Mouse (Mus musculus) midbrain, postnatal 0 days (tissue): ENCODE measurements around the gene 3110009E18Rik. TPM values are rescaled to one million over a fixed set of nuclear protein-coding genes. Genes with fewer than 3 reads are reported as not detected.

Source experiments
- ATAC-seq: fragments of 200-750 bp; cut with Nextera tagmentation; 2 replicates; pipeline ENCODE4 v1.8.0; 2017; ENCODE audit warnings: moderate number of reproducible peaks, mild to moderate bottlenecking, moderate TSS enrichment, moderate library complexity; ENCODE audit not compliant: low FRiP score
- DNase-seq: peaks from one replicate; pipeline ENCODE4 v3.0.0-alpha.2; 2015; ENCODE audit warnings: low spot score
- H3K27ac ChIP-seq: fragments of 300-500 bp; sonication (generic); 2 replicates; pipeline ENCODE4 v1.5.1; 2014; ENCODE audit warnings: low read depth, mild to moderate bottlenecking, low read length, mixed read lengths
- H3K27me3 ChIP-seq: fragments of 300-500 bp; sonication (generic); 2 replicates; pipeline ENCODE4 v1.6.1; 2014; ENCODE audit warnings: low read length, control low read depth, mixed read lengths; ENCODE audit not compliant: insufficient read depth
- H3K36me3 ChIP-seq: fragments of 300-500 bp; sonication (generic); 2 replicates; pipeline ENCODE4 v1.6.1; 2014; ENCODE audit warnings: low read length, control low read depth, mixed read lengths; ENCODE audit not compliant: insufficient read depth
- H3K4me1 ChIP-seq: fragments of 300-500 bp; sonication (generic); 2 replicates; pipeline ENCODE4 v1.6.1; 2014; ENCODE audit warnings: mild to moderate bottlenecking, control low read depth, antibody characterized with exemption, low read length, mixed read lengths; ENCODE audit not compliant: insufficient read depth
- H3K4me2 ChIP-seq: fragments of 300-500 bp; sonication (generic); 2 replicates; pipeline ENCODE4 v1.6.1; 2014; ENCODE audit warnings: low read depth, mild to moderate bottlenecking, low read length, mixed read lengths; ENCODE audit not compliant: poor library complexity, severe bottlenecking
- H3K4me3 ChIP-seq: fragments of 300-500 bp; sonication (generic); 2 replicates; pipeline ENCODE4 v1.5.1; 2014; ENCODE audit warnings: low read depth, mild to moderate bottlenecking, low read length, moderate library complexity
- H3K9ac ChIP-seq: fragments of 300-500 bp; sonication (generic); replicated peaks from 2 replicates; pipeline ENCODE4 v1.6.1; 2014; ENCODE audit warnings: mild to moderate bottlenecking, low read length, moderate library complexity, mixed read lengths; ENCODE audit not compliant: poor library complexity, severe bottlenecking
- H3K9me3 ChIP-seq: fragments of 300-500 bp; sonication (generic); 2 replicates; pipeline ENCODE4 v1.6.1; 2016; ENCODE audit warnings: low read length, control low read depth
- CTCF ChIP-seq: IDR thresholded peaks from 2 replicates; pipeline ENCODE4 v1.5.1; 2016; ENCODE audit warnings: antibody characterized with exemption, mild to moderate bottlenecking
- WGBS: fragments of 180-500 bp; shearing (Covaris S2); extraction: QIAGEN DNeasy Blood & Tissue Kit; methylation state at CpG from one replicate; pipeline ENCODE4 v1.1.7; 2014; 5-methylcytosine and 5-hydroxymethylcytosine counted together
- polyA plus RNA-seq: library from polyadenylated mRNA; unstranded; fragments of >200 nt; fragmentation: Nextera tagmentation; extraction: Ambion mirVana; gene quantifications from 2 replicates; pipeline ENCODE4 v1.2.1, GENCODE M21; 2015
- total RNA-seq: library from RNA; depleted of rRNA; stranded (reverse); fragments of >200 nt; gene quantifications from 2 replicates; pipeline ENCODE4 v1.2.3, GENCODE M21; 2014

Gene 3110009E18Rik
- total and polyA plus RNA-seq, 2 experiments from 2014 or later: 0.77 to 11.4 TPM

DNA sequence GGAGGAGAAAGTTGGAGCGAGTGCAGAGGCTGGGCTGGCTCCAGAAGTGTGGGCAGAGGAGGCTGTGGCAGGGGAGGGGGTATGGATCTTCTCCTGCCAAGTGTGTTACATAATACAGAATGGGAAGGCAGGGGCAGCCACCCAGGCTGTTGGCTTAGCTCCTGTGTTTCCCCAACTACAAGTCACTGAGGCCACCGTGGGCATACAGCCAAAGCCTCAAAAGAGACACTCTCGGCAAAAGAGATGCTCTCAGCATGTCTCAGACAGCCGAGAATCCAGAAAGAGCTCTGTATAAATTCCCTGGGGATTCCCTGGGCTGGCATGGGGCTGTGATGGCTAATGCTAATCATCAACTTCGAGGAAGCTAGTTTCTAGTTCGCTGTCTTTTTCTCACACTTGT lies 86.6 kb downstream of the 3110009E18Rik start:
- H3K9ac ChIP-seq: no peak overlapping the region
- H3K9me3 ChIP-seq: no peaks in the 10 kb centered on the region
- H3K4me1 ChIP-seq: no peaks in the 10 kb centered on the region
- no peak overlapping the region for H3K27ac ChIP-seq
- peak; percentile 91 for DNase-seq
- 38% methylated on average over 6 of the region's 6 CpGs for WGBS
- H3K4me3 ChIP-seq: no peak overlapping the region
- no peaks in the 10 kb centered on the region for H3K27me3 ChIP-seq
- no peak overlapping the region for H3K4me2 ChIP-seq
- H3K36me3 ChIP-seq: no peaks in the 10 kb centered on the region
- peak; percentile 78 for ATAC-seq
- TF ChIP-seq CTCF: no peak

DNA sequence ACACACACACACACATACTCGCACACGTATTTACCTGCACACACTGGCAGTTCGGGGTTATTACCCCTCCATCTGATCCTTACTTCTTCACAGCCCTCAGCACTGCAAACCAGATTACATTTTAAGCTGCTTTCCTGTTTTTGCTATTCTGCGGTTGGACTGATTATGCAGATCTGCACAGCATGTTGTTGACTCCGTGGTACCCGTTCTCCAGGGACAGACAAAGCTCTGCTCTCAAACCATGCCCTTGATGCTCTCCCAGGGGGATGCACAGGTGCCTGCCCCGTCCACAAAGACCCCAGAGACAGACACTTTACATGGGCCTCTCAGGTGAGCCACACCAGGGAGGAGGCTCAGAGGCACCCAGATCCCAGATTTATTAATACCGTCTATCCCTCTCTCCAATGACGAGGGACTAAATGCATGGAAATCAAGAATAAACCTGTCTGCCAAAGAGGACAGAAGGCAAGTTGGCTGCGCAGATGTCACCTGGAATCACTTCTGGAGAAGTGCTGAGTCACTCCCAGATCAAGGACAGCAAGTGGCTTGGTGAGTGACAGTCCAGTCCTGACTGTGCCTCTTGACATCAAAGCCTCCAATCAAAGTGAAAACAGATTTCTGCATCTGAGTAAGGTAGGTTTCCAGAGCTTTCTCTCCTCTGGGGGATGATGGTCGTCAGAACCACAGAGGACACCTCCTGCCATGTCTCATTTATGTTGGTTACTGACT lies 87.7 kb downstream of the 3110009E18Rik start:
- Histone ChIP-seq H3K4me1 (no peaks in the 10 kb centered on the region), H3K9ac (no peak overlapping the region), H3K4me2 (no peak overlapping the region), H3K4me3 (no peak overlapping the region), H3K27me3 (no peaks in the 10 kb centered on the region), H3K9me3 (no peaks in the 10 kb centered on the region), H3K36me3 (no peaks in the 10 kb centered on the region), H3K27ac (no peak overlapping the region)
- WGBS: 58% methylated on average over 11 of the region's 11 CpGs
- DNase-seq (no peak), ATAC-seq (no peak)
- TF ChIP-seq CTCF: no peak

DNA sequence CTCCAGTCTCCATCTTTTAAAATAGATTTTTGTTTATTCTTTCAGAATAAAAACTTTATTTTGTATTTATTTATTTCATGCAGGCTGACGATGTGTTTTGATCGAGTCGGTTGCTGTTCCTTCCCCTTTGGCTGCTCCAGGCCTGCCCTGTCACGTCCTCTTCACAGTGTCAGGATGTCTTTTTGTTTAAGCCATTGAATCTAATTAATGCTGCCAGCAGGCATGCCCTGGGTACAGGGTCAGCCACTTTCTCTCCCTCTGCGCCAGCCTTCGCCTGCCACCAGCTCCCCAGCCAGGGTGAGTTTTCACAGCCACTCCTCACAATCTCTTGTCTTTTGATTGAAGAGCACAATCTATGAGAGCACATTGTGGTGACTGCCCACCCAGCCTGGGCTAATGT lies 99.9 kb downstream of the 3110009E18Rik start:
- Histone ChIP-seq H3K4me2 (no peak overlapping the region), H3K27ac (no peak overlapping the region), H3K27me3 (no peaks in the 10 kb centered on the region), H3K9me3 (no peaks in the 10 kb centered on the region), H3K4me1 (no peaks in the 10 kb centered on the region), H3K36me3 (no peaks in the 10 kb centered on the region), H3K9ac (no peak overlapping the region), H3K4me3 (no peak overlapping the region)
- TF ChIP-seq CTCF: no peak
- 46% methylated on average over 6 of the region's 6 CpGs for whole genome bisulfite sequencing
- ATAC-seq (no peak), DNase-seq (no peak)

DNA sequence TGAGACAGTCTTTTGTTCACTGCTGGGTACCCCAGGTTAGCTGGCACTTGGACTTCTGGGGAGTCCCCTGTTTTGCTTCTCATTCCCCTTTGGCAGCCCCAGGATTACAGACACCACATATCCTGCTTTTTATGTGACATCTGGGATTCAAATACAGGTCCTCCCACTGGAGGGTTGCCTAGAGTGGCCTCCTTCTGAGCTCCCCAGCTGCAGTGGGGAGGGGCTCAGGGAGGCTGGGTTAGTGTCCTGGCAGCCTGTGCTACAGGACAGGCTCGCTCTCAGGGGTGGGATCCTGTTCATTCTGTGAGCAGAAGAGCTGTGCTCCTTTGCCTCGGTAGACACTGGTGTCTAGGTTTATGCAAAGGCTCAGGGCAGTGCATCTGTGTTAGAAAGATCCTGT lies 100.3 kb downstream of the 3110009E18Rik start:
- no peak for ATAC-seq

DNA sequence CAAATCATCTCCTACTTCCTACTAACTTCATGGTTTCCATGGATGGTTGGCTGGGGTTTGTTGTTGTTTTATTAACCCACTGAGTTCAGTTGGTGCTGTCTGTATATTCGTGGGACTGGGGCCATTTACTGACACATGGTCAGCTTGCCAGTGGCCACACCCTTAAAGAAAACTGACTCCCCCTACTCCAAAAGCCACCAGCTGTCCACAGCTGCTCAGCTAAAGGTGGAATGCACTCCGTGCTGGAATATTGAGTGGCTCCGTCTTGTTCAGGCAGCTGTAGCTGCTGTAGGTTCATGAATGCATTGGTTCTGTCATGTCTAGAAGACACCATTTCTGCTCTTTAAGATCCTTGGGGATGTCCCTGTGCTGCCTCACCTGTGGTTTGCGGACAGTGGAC lies 102.6 kb downstream of the 3110009E18Rik start:
- Histone ChIP-seq H3K27me3 (no peaks in the 10 kb centered on the region), H3K9me3 (no peaks in the 10 kb centered on the region), H3K4me2 (no peak overlapping the region), H3K9ac (no peak overlapping the region), H3K4me1 (no peaks in the 10 kb centered on the region), H3K27ac (no peak overlapping the region), H3K36me3 (no peaks in the 10 kb centered on the region), H3K4me3 (no peak overlapping the region)
- no peak for TF ChIP-seq CTCF
- ATAC-seq (no peak), DNase-seq (no peak)
- WGBS: 87% methylated on average over 4 of the region's 4 CpGs

More for the DNA sequence above, 100.3 kb downstream of the 3110009E18Rik start:
- 56% methylated on average over 2 of the region's 2 CpGs for WGBS
- no peak overlapping the region for H3K4me2 ChIP-seq
- no peaks in the 10 kb centered on the region for H3K27me3 ChIP-seq
- no peaks in the 10 kb centered on the region for H3K4me1 ChIP-seq
- H3K9me3 ChIP-seq: no peaks in the 10 kb centered on the region
- H3K27ac ChIP-seq: no peak overlapping the region
- no peak overlapping the region for H3K9ac ChIP-seq
- DNase-seq: no peak
- no peak for TF ChIP-seq CTCF
- no peaks in the 10 kb centered on the region for H3K36me3 ChIP-seq
- H3K4me3 ChIP-seq: no peak overlapping the region

- peak; percentile 25 for DNase-seq
- WGBS: 77% methylated on average over 10 of the region's 10 CpGs
- no peak overlapping the region for H3K9ac ChIP-seq
- no peaks in the 10 kb centered on the region for H3K27me3 ChIP-seq
- no peak overlapping the region for H3K27ac ChIP-seq
- no peaks in the 10 kb centered on the region for H3K36me3 ChIP-seq
- no peak for TF ChIP-seq CTCF
- no peaks in the 10 kb centered on the region for H3K9me3 ChIP-seq
- ATAC-seq: no peak
- H3K4me2 ChIP-seq: no peak overlapping the region
- no peak overlapping the region for H3K4me3 ChIP-seq
- H3K4me1 ChIP-seq: no peaks in the 10 kb centered on the region
Measured at GRCm38 (mm10) chr1:120229723-120230471, 108.9 kb downstream of the 3110009E18Rik start.
